Mouse (Mus musculus) frontal cortex, postnatal 14 days (tissue): ENCODE measurements at regions not wholly inside any gene's neighbourhood (a gene's known extent, or its start where the extent isn't known, plus 50 kb on each side); places are given as distances from the start of the nearest gene placed in this dataset.

Source experiments
- DNase-seq, 2 experiments: peaks; one replicate each; pipeline ENCODE4 v3.0.0; 2022; ENCODE audit warnings: low spot score in 2 of 2

DNA sequence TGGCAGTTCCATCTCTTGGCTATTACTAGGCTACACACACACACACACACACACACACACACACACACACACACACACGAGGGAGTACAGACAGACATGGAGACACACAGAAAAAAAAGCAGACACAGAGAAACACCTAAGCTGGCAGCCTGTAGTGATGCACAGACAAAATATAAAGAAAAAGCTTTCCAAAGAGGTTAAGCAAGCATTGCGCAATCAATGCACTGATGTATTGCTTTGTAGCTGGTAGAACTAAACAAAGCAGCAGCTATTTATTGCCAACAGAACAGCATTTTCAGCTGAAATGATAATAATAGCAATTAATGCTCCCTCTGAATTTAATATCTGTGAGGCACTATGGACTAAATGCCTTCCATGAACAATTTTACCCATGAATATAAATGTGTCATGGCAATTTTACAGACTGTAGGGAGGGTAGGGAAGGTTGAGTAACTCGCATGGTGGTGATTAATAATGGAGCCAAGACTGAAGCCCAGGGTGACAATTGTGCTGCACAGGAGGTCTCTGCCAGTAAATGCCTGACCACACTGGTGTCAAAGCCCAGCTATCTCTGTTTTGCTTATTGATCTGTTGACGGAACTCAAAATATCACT, 271.7 kb downstream of the Gm11361 start:
- DNase-seq: no peak

DNA sequence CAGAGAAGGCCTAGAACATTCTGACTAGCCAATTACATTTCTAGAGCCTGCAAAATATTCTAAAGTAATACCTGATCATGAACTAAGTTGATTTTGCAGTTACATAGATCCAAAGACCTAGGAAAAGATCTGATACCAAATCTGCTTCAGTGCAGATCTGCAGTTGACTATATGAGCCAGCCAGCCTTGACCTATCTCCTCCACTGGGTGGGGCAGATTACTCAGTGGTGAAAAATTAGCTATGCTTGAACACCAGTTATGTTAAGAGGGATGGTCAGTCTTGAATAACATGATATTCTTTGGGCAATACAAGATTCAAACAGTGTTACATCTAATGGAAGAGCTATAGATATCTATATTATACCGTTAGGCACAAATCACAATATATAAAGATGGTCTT, 269.0 kb downstream of the Gm11361 start:
- no peak for DNase-seq

DNA sequence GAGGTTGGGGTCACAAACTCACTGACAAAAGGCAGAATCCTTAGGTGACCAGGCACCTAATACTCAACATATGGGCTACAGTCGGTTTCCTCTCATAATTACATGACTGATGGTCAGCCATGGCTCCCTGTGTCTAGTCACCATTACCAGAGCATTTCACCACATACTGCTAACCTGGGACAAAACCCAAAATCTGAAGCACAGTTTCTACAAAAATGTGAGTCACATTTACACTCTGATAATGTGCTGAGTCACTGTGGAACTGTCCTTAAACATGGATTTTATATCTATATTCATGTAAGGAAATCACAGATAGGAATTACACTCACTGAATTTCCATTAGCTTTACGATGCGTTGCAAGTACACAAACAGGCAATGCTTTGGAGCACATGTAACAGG, 267.1 kb downstream of the Gm11361 start:
- DNase-seq: no peak

DNA sequence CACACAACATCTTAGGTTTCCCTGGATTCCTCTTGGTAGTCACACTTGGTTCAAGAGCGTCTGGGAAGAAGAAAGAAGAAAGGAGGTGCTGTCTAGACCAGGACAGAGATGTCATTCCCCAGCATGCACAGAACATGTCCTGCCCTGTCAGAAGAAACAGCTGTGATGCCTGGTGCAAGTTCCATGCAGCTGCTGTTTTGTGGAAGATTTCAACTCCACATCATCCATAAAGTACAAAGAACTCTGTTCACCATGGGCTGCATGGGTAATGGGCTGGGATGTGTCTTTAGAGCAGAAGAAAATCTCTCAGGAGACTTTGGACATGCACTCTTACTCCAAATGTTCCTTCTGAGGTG, 262.8 kb downstream of the Gm11361 start:
- DNase-seq: no peak

DNA sequence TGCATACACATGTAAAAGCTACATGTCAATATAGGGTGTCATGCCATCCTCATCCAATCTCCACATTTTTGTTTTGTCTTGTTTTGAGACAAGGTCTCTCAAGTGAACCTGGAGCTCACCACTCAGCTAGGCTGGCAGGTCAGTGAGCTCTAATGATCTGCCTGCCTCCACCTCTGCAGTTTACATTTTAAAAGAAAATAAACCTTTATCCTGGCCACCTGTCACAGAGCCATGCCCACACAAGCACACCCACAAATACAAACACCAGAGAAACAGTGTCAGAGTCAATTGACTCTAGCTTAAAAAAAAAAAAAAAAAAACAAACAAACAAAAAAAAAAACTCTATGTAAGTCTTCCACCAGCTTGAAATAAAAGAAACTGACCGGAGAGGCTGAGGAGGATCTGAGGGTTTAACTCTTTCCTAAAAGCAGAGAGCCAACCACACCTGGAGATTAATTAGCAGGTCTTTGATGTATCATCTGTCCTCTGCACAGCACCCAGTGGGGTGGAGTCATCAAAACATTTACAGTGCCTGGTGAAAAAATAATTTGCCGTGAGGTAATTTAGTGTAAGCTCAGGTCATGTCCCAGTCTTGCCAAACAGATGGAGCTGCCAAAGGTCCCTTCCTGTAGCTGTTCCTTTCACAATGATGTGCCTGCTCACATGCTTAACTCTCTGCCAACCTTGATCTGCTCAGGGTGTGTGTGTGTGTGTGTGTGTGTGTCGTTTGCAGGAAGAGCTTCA, 262.2 kb downstream of the Gm11361 start:
- DNase-seq: no peak

DNA sequence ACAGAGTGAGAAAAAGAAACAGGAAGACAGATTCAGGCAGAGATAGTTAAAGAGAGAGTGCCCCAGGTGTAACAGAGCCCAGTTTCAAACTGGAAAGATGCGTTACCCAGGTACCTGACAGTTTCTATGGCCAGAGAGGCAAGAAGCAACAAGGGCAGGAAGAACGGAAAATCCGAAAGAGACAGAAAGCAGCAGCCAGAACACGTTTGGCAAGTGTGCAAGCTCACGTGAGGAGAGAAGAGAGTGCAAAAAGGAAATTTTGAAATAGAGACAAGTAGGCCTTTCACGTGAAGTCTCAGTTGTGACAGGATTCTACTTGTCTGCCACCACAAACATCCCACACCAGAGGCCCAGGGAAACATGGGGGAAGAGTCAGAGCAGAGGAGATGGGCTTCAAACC, 259.8 kb downstream of the Gm11361 start:
- no peak for DNase-seq

DNA sequence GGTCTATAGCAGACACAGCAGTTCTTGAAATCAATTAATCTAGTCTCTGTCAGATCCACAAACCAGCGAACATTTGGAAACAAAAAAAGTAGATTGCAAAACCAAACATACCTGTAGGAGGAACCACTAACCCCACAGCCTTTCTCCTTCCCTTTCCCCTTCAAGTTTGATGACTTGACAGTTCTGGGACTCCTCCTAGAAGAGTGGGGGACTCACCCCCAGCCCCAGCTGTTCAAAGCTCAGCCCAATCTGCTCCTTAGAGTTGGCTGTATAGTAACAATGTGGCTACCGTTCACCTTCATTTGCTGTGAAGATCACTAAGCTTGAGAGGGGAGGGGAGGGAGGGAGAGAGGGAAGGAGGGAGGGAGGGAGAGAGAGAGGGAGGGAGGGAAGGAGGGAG, 259.3 kb downstream of the Gm11361 start:
- DNase-seq: no peak

DNA sequence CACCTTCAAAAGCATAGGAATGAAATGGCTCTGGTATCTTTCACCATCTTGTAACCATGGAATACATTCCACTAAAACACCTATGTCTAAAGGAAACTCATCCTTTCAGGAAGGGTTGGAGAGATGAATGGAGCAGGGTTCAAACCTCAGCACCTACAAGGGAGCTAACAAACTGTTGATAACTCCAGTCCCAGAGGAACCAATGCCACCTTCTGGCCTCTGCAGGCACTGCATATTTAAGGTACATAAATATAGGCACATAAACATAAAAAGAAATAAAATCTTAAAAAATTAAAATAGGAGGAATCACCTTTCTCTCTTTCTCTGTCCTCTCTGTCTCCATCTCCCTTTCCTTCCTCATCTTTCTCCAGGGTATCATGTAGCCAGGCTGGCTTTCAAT, 256.9 kb downstream of the Gm11361 start:
- no peak for DNase-seq

DNA sequence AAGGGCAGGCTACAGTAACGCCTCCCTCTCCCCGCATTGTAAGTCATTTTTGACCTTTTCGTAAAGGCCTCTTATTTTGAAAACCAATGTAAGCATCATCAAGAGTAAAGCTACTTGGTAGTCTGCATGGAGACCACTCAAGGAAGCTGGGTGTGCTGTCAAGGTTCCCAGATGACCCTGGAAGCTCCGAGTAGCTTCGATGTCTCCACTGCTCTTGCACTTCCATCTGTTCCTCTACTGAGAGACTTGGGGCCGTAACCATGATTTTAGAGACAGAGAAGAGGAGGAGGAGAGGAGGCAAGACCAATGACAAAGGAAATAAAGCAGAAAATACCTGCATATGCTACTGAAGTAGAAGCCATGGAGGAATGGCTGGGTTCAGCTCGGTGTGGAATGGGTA, 256.0 kb downstream of the Gm11361 start:
- DNase-seq: no peak

DNA sequence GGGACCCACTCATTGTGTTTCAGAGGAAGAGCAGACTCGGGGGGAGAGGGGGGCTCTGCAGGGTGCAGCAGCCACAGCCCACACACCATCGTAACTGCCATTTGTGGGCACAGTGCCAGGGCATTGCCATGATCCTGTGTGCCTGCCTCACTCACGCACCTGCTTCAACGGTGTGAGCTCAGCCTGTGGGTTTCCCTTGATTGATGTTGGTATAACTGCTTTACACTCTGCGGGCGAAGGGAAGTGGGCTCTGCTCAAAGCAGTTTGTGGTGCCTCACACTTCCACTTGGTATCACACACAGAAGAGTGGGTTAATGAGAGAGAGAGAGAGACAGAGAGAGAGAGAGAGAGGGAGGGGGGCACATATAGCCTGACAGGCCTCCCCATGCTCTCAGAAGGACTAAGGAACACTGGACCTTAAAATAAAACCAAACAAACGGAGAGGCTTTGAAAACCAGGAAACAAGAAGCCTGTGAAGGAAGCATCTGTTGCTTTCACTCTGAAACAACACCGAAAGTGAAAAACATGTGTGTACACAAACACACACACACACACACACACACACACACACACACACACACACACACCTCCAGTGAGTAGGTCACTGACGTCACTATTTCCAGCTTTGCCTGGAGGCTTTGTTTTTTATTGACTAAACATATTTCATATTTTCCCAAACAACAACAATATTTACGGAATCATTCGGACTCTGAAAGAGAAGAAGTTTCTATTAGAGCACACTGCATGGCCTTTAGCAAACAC, 255.4 kb downstream of the Gm11361 start:
- DNase-seq: no peak

DNA sequence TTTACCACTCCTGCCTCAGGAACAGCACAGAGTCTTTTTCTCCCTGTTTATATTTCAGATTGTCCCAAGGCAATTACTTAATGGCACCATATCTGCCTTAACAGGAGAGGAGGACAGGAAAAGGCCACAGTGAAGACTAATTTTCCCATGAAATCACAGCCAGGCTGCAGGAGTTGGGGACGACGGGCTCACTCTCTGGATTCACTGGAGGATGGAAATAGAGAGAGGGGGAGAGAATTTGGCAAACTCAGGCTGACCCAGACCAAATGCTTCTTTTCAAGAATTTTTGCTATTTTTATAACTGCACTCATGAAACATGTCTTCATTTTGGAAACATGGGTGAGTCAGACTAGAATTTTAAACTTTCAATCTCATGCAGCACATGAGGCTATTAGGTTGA, 250.9 kb downstream of the Gm11361 start:
- DNase-seq: no peak

DNA sequence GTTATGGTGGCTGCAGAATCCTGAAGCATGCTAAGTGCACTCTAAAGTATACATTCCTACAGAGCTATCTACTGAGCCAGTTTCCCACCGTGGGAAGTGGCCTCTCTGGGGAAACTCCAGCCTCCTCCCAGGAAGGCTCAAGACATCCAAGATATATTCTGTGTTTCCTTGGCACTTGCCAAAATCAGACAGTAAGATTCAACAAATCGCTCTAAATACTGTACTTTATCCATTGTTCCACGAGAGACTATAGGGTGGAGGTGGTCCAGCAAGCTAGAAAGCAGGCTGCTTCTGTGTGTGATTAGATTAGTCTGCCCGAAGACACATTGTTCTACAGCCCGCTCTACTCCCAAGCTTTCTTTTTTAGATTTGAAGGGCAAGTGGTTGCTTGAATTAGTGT, 250.5 kb downstream of the Gm11361 start:
- no peak for DNase-seq

DNA sequence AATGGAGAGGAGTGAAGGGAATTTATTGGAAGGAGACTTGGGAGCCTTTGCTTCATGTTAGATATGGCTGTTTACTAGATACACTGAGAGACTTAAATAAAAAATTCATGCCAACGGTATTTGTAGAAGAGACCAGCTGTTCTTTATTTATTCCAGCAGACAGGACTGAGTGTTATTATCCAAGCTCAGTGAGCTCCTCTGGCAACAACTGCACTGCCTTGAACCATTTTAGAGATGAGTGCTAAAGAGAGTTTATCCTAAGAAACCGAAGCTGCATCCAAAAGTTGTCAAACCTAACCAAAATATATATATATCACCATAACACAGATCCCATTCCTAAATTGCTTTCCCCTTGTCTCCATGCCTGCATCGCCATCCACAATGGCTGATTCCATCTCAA, 247.0 kb downstream of the Gm11361 start:
- no peak for DNase-seq

DNA sequence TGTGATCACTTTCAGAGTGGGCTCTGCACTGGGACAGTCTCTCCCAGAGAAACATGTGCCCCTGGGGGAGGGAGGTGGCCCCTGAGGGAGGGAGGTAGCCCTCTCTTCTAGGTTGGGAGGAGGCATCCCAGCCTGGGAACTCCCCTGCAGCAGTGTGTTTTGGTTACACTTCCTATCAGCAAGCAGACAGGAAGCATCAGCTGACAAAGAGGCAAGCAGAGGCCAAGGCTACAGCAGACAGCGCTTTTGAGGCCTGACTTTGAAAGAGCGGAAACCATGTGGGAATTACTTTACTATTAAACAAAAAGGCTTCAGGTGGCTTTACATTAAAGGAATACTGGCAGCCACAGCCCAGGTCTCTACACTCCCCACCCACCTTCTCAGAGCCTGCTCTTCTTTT, 244.8 kb downstream of the Gm11361 start:
- DNase-seq: peak in 1 of 2 experiments; percentile 7

DNA sequence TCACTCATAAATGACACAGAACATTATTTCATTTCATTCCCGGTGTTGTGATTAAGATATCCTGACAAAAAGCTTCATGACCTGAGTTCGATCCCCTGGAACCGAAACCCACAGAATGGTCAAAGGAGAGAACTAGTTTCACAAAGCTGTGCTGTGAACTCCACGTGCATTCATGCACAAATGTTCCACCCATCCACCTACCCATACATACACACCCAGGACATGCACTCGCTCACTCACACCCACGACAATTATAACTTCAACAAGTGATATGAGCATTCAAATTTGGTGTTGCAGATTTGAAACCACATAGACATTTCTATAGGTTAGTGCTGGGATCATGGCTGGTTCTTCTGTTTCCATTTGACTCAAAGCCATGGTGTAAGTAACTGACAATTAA, 243.4 kb downstream of the Gm11361 start:
- no peak for DNase-seq

DNA sequence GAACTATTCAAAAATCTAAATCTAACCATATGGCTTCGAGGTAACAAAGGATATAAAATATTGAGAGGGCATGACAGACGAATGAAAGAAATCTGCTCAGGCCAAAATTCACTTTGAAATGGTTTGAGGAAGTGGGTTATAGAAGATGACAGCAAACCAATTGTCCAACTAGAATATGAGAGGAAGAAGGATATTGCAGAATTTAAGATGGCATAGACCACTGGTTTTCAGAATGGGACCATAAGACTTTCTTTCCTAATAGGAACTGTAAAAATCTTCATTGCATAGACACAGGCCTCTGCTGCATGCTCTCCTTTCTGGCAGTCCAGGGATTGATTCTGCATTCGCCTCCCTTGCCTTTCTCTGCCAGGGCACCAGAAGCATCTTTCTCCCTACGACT, 240.2 kb downstream of the Gm11361 start:
- no peak for DNase-seq

DNA sequence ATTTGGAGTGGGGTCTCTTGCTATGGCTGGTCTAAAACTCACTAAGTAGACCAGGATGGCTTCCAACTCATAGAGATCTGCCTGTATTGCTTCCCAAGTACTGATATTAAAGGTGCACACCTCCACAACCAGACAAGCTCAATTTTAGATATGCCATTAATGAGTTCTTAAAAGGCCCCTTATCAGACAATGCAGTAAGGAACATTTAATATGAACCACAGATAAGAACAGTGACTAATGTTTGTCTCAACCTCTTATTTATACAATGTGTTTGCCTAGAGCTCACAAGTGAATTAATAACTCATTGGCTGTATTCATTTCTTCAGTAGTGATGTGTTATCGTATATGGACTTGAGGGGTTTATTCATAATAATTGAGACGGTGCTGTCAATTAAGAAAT, 234.7 kb downstream of the Gm11361 start:
- no peak for DNase-seq

DNA sequence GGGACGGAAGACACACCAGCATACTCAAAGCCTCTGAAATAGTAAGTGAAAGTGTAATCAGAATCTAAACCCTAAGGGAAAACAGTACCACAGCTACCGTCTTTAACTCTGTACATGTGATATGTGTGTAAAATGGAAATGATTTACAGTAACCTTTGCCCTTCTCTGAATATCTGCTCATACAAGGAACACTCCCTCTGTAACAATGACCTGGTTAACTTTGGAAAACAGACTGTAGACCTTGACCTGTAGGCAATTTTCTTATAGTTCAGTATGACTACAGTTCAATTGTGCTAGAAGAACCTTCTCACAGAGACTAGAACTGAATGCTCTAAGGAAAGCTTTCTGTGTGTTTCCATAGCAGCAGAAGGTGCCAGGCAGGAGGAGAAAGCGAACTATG, 226.4 kb downstream of the Gm11361 start:
- DNase-seq: no peak

DNA sequence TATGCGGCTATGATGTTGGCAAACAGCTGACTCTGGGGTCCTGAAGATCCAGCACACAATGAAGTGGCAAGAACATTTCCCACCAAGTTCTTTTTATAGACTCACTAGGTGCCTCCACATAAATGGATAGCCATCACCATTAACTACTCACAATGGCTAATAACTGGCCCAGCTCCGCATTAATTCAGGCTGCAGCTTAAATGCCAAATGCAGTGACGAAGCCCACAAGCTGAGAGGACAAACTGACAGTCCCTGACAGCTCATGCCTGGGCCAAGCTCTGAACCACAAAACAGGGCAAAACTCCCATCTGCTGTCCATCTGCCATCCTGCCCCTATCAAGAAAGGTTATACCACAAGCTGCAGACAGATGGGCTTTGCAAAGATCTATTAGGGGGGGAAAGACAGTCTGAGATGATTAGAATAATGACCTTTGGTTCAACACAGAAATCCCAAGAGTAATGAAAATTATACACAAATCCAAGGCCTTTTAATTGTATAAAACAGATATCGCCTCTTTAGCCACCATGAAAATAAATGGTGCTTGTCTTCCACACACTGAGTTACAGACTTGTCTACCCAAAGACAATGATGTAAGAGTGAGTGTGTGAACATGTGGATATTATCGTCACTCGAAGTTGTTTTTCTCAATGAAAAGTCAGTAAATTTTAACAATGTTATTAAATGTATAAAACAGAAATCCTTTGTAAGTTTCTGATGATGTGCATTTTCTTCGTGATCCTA, 224.1 kb downstream of the Gm11361 start:
- DNase-seq: no peak

DNA sequence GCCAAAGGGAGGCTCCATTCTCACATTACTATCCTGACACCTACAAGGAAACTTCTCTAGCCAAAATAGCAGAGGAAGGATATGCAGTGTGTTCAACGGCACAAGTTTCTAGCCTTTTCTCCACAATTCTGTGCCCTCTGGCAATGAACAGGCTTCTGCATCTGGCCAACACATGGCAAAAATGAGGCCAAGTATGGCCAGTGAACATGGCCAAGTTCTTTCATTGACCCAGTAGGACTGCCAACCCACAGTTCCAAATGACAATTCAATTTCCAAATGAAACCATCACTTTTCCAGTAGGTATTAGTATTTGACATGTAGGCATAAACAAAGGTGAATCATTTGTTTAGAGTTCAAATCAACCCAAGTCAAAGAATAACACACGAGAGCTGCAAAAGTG, 208.8 kb downstream of the Gm11361 start:
- DNase-seq: no peak

DNA sequence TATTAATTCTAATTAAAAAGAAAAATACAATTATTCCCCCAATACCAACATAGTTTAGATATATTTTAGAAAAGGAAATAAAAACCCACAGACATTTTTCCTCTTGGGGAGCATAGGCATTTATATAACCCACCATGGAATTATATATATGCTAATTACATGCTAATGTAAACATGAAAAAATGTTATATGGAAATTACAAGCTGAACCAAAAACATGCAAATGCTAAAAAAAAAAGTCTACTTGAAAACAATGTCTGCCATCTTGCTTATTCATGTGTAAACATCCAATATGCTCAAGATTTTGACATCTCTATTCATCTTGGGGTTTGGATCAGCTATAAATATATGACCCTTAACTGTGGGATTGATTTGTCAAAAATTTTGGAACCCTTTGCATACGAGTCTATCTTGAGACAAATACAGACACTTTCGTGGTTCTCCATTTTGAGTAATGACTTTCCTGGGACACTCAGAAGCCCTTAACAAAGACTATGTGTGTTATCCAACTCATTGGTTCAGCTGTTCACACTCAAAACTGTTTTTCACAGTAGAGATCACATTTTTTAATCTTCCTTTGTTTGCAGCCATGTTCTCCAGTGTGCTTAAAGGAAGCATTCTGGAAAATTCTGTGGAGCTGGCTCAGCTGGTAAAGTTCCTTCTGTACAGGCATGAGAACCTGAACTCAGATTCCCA, 208.0 kb downstream of the Gm11361 start:
- no peak for DNase-seq

DNA sequence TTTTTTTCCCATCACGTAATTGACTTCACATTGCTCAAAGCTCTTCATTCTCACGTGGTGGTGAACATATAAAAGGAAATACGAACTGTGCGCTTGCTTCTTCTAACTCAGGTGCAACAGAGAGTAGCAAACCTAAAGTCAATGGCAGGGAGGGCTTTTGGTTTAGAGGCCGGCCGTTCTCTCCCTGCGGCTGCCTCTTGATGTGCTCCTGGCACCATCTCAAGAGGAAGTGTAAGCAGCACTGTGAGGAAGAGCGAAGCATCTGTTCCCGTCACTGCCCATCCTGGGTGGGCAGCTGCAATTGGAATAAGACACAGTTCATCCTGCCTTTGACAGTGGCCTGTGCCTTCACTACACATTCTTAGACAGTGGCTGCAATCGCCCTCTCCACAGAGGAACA, 204.0 kb downstream of the Gm11361 start:
- DNase-seq: no peak
